Mouse (Mus musculus) heart, adult 9 months (tissue): ENCODE results near the gene Pgpep1l.

Experiments
- DNase-seq, 2 experiments: peaks; one replicate each; pipeline ENCODE4 v3.0.0; 2022; ENCODE audit warnings: low spot score in 2 of 2

The Pgpep1l gene

GRCm38 (mm10) chr7:68259523-68260081, 4.4 kb downstream of the Pgpep1l start:
- DNase-seq = no peak

GRCm38 (mm10) chr7:68258326-68259150, 5.5 kb downstream of the Pgpep1l start:
- DNase-seq = no peak

DNA sequence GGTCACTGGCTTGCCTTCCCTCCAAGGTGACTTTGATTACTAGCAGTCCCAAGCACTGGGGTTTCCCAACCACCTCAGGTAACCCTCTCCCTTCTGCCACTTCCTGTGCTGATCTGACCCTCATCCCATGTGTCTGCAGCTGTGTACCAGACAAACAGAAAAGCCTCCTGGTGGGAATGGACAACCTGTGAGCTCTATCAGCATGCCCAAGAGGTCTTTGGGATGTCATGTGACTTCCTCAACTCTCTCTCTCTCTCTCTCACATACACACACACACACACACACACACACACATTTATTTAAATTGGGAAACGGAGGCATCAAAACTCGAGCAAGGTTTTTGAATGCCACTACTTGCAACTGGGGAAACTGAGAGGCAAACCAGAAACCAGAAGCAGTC, 6.3 kb downstream of the Pgpep1l start:
- DNase-seq = no peak

GRCm38 (mm10) chr7:68250902-68251301, 13.1 kb downstream of the Pgpep1l start:
- no peak for DNase-seq

GRCm38 (mm10) chr7:68250411-68250810, 13.6 kb downstream of the Pgpep1l start:
- DNase-seq = no peak

GRCm38 (mm10) chr7:68246249-68246648, 17.8 kb downstream of the Pgpep1l start:
- DNase-seq = no peak

- DNase-seq = no peak
Measured at GRCm38 (mm10) chr7:68245681-68246080, 18.4 kb downstream of the Pgpep1l start.

DNA sequence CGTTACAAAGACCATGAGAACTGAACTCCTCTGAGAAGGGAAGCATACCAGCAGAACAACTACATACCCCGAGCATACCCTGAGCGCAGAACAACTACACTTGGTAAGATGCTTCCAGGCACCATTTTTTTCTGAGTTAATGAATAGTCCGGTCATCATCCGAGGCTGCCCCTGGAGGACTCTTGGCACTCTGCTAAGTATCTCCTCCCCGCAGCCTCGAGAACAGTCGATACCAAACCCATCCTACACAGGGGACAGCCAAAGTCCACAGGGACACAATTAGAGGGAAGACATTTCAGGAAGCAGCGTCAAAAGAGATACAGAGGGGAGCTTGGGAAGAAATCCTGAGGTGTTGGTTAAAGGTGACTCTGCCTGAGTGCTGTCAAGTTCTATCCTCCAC, 22.8 kb downstream of the Pgpep1l start:
- no peak for DNase-seq

GRCm38 (mm10) chr7:68239220-68239827, 24.7 kb downstream of the Pgpep1l start:
- no peak for DNase-seq

- DNase-seq = no peak
Measured at GRCm38 (mm10) chr7:68236817-68237216, 27.2 kb downstream of the Pgpep1l start.

DNA sequence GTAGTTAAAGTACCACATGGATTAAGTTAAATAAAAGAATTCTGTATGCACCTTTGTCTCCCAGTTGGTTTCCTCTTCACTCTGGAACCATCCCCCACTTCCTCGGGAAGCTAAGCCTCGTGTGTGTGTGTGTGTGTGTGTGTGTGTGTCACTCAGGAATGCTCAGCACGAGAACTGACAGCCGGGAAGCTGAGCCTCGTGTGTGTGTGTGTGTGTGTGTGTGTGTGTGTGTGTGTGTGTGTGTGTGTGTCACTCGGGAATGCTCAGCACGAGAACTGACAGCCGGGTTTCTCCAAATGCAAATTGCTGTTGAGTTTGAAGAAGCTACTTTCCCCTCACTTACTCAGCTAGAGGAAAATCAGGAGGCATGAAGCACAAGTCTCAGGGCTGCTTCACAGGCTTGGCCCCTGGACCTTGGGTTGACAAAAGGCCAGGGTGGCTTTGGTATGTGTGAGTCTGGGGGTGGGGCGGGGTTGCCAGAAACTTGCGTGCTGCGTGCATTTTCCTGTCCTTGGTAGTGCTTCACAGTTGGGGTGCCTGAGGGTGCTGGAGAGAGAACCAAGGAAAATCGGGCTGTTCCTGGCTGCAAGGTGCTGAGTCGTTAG, 30.3 kb downstream of the Pgpep1l start:
- DNase-seq = peak; percentile 24 to 31

GRCm38 (mm10) chr7:68232521-68232920, 31.5 kb downstream of the Pgpep1l start:
- no peak for DNase-seq

GRCm38 (mm10) chr7:68230831-68231230, 33.2 kb downstream of the Pgpep1l start:
- no peak for DNase-seq

GRCm38 (mm10) chr7:68228491-68228890, 35.5 kb downstream of the Pgpep1l start:
- no peak for DNase-seq

DNA sequence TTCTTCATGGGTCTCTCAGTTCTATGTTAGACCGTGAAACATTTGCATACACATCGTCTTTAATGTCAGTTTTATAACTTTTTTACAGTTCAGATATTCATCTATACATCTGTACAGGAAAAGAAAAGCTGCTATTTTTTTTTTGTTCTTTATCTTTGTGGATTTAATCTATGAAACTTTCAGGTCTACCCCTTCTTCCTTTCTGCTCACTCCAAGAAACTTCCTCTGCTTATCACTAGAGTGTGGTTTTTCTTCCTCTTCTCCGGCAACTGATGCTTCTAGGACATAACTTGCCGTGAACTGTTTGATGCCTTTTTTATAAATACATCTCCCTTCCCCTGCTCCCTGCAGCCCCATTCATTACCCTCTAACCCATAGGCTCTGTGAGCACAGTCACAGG, 36.4 kb downstream of the Pgpep1l start:
- DNase-seq = no peak

- no peak for DNase-seq
Measured at GRCm38 (mm10) chr7:68227021-68227420, 37.0 kb downstream of the Pgpep1l start.

DNA sequence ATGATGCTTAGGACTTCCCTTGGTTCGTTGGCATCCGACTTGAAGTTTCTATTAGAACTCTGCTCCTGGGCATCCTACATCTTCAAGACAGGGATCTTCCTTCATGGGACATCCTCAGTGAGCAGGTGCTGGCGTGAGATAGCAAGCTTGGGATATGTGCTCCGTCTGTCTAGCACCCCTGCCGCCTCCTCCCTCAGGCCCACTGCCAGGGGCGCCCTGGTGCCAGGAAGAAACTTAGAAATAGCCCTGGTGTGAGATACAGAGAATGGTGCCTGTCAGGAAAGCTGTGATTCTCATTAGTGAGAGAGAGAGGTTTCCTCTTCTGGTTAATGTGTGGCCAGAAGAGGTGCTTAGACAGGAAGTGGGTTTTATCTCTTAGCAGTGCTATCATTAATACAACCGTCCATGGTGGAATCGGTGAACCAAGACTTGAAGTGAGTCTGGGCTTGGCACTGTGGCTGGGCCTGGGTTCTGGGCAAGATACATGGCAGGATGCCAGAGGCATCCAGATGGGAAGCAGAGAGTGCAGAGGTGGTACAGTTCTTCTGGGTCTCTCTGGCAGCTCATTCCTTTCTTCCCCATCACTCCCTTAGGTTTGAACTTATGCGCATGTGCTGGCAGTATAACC, 38.5 kb downstream of the Pgpep1l start:
- DNase-seq = no peak

DNA sequence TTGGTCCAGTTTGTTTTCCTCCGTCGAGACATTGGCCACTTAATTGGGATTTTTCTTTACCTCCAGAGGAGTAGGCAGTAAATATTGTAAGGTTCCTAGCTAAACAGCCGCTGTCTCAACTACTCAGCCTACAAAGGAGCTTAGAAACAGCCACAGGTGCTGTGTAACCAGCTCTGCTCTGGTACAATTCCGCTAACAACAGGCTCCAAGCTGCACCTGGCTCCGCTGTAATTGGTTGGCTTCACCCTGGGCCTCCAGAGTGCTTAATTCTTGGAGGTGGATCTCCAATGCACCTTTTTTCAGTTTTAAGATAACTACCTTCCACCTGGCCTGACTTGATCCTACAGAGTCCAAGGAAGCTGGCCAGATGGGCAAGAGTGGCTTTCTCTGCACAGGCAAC, 40.0 kb downstream of the Pgpep1l start:
- no peak for DNase-seq

- DNase-seq = peak; percentile 39 to 55
Measured at GRCm38 (mm10) chr7:68223356-68223808, 40.7 kb downstream of the Pgpep1l start.

DNA sequence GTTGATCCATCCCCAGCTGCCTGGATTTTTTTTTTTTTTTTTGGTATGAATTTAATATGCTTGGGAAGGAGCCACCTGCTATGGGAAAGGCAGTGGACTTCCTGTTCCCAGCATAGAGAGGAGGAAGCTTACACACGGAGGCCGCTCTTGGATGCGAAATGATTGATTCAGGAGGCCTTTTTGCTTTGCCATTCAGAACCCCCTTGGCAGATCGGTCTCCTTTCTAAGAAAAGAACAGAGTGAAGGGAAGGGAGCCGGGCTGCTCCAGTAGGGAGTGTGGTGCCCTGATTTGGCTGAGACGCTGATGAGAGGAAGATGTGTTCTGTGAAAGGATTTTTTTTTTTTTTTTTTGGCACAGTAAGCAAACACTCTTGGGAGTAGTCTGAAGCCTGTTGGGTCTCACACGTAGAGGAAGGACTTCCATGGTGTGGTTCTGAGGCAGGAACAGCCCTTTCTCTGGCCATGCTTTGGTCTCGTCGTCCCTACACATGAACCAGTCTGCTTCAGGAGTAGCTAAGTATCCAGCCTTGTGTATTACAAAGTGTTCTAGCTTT, 42.3 kb downstream of the Pgpep1l start:
- DNase-seq = peak; percentile 19 to 37

DNA sequence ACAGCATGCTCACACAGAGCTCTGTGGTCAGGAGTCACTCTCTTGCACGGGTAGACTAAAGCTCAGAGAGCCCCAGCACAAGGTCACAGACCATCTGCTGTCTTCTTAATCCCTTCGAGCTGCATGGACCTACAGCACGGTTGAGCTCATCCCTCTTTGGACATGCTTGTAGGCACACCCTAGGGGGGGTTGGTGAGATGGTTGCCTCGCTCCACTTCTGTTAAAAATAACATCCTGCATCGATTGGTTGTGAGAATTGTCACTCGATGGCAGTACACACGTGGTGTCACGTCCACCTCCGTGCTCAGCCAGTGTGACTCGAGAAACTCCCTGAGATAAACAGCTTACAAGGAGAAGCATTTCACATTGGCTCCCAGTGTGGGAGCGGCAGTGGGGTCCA, 45.2 kb downstream of the Pgpep1l start:
- DNase-seq = no peak
